Mouse (Mus musculus): Measurements from ENCODE around the gene Spag9. TPM values are rescaled to one million over a fixed set of nuclear protein-coding genes. Genes with fewer than 3 reads are reported as not detected.

Spag9 gene
- total and polyA plus RNA-seq, 3 experiments = 24.5 to 100 (median 88.5) TPM

GRCm38 (mm10) chr11:94158521-94158920, 162.6 kb downstream of the Spag9 start:
- peak; percentile 36 for DNase-seq

- DNase-seq = peak; percentile 91
Observed at GRCm38 (mm10) chr11:94159066-94159880, 163.4 kb downstream of the Spag9 start.

DNA sequence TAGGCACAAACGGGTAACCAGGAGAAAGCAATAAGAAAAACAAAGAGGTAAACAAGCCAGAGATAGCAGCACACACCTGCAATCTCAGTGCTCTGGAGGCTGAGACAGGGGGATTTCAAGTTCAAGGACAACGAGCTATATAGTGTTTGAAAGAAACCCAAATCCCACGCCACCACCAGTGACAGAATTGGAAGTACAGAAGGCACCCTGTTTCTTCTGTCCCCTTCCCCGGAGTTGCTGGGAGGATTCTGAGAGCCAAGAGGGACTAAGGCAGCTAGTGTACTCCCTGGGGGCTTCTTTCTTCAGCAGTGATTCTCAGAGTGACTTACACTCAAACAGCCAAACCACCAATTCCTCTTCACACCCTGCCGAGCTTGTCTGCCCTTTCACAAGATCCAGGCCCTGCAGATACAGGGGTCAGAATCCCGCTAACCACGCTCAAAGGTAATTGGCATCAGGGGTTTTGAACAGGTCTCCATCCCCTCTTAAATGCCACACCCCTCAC, 164.1 kb downstream of the Spag9 start:
- no peak for DNase-seq

- DNase-seq = peak; percentile 93
Observed at GRCm38 (mm10) chr11:94160443-94161266, 164.8 kb downstream of the Spag9 start.

DNA sequence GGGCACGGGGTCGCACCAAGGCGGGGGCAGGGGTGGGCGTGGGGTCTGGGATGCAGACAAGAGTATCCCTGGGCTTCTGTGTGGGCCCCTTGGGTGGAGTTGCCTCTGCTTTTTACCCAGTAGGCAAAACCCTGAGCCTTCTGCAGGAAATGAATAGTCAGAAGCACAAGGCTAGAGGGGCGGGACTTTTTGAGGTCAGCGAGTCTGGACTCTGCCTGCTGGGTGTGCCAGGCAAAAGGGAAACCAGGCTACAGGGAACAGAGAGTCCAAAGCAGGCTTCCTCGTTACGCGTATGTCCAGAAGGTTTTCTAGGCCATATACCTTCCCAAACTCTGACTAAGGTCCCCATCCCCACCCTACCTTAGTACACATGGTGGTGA, 165.4 kb downstream of the Spag9 start:
- peak; percentile 90 for DNase-seq

DNA sequence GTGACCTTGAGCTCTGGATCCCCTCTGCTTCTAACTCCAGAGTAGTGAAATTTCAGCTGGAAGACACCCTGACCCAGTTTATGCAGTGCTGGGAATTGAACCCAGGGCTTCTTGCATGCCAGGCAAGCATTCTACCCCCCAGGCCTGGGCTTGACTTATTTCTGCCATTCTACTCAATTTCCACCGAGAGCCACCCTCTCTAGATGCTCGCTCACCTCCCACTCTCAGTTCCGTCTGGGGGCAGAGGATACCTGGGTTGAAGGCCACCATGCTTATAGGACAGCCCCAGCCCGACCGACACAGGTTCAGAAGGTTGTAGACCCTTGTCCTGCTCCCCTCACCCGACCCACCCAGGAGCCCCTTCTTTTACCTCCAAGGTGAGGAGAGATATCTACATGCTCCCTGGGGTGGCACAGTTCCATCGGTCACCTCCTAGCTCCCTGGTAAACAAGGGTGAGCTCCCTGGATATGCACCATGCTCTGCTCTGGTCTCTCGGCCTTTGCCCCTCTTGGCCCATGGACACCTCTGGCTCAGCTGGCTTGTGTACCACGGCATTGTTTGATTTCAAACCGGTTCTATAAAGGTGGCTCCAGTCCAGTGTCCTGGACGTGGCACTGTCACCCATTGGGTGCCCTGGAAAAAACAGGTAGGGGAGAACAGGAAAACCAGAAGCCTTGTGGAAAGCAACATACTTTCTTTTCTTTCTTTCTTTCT, 166.1 kb downstream of the Spag9 start:
- DNase-seq = peak; percentile 54

- peak; percentile 89 for DNase-seq
Observed at GRCm38 (mm10) chr11:94163005-94163767, 167.3 kb downstream of the Spag9 start.

DNA sequence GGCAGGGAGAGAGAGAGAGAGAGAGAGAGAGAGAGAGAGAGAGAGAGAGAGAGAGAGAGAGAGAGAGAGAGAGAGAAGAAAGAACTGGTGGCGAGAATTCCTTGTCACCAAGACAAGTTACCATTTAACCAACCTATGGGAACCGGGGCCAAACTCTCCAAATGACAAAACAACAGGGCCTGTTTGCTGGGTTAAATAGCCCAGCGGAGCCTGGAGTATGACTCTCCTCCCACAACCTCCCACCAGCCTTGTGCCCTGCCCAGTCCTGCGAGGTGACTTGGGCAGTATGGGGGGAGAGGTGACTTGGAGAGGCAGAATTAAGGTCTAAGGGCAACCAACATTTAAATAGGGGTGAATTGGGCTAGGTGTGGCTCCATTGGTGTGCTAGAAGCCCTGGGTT, 169.9 kb downstream of the Spag9 start:
- no peak for DNase-seq

DNA sequence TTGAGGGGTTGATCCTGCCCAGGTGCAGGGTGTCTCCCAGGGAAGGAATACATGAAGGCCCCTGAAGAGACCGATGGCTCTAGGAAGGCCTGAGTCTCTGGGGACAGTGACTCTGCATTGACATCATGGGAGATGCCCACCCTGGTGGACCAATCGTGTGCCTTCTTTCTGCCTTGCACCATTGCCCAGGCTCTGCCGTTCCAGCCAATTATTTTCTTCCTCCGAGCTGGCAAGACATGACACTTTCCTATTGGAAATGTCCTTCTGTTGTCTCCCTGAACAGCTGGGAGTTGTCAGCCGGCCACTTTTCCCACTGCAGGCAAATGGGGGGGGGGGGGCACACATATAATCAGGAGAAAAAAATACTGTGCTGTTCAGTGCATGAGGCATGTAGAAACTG, 172.3 kb downstream of the Spag9 start:
- DNase-seq = no peak

DNA sequence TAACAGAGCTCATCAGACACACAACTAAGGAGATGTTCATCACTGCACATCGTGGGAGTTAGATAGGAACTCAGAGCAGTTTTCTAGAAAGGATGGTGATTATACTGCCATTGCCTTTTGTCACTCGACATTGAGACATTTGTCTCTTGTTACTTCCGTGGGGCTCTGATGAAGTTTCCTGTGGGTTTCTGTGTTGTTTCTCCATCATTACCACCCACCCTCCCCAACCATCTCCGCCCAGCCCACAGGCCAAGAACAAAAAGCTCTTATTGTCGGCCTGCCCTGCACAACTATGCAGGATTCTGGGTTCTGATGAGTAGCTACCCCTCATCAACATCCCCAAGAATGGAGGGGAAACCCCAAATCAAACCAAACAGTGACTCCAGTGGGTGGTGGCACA, 173.7 kb downstream of the Spag9 start:
- no peak for DNase-seq

GRCm38 (mm10) chr11:94171691-94172090, 175.8 kb downstream of the Spag9 start:
- DNase-seq = no peak

DNA sequence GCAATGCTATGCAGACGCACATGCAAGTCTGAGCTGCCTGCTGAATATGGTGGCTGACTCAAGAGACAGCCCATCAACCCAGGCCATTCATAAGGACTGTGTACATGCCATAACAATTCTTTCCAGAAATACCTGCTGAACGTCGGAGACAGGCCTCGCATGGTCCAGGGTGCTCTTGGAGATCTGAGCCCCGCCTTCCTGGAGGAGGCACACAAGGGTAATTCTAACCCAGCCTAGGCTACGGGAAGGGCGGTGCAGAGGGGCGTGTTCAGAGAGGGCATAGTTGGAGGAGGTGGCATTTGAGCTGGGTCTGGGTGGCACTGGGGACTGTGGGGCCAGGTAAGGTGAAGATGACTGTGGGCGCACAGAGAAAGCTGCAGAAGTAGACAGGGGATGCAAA, 176.3 kb downstream of the Spag9 start:
- DNase-seq = no peak

DNA sequence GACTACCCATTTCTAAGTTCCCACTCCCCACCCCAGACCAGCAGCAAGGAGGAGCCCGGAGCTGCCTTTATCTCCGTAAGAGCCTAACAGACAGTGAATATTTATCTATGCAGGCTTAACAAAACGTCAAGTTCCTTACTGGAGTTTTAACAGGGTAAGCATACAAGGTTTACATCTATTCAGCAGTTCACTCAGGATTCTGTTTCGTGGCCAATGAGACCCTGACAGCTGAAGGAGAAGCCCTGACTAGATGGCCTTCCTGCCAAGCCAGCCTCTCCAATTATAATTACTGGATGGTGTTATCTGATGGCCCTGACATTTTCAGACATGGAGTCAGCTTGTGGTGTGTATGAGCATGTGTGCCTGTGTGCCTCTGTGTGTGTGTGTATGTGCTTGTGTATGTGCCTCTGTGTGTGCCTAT, 177.8 kb downstream of the Spag9 start:
- peak; percentile 73 for DNase-seq

DNA sequence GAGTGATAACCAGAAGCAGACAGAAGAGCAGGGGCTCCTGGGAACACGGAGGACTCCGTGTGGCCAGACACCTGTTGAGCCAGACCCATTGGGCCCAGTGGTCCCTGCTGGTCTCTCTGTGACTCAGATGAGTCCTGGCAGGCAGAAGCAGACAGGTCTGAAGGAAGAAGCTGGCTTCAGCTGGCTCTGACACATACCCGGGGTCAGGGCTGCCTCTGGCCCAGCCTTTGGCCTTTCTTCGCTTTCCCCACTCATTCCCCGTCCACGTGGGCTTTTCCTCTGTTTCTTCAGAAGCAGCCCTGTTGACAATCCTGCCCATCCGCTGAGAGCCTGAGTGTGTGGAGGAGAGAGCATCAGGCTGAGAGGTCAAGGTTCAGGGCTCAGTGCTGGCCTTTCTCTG, 179.4 kb downstream of the Spag9 start:
- DNase-seq = peak; percentile 77

Other genes with a start within 250 kb of the Spag9 start
- 10 to 100 TPM; 22.2 to 22.3 TPM for gene Utp18, start 110.3 kb upstream of the Spag9 start, total RNA-seq (2021)
- gene Utp18, start 110.3 kb upstream of the Spag9 start, polyA plus RNA-seq (2012; rRNA removed) = 5.2 and 7.1 TPM in 2 replicates
- gene Mbtd1, start 110.2 kb upstream of the Spag9 start, total RNA-seq (2021) = 10 to 100 TPM; 22.4 to 30.4 TPM
- 3.3 and 4.7 TPM in 2 replicates for gene Mbtd1, start 110.2 kb upstream of the Spag9 start, polyA plus RNA-seq (2012; rRNA removed)
- gene Nme2, start 39.8 kb upstream of the Spag9 start, total RNA-seq (2021) = 100 to 1,000 TPM; 351 to 505 TPM
- gene Nme2, start 39.8 kb upstream of the Spag9 start, polyA plus RNA-seq (2012; rRNA removed) = 193 and 211 TPM in 2 replicates
- 100 to 1,000 TPM in 1 of 2 experiments, 10 to 100 TPM in 1; 66.2 to 106 TPM for gene Gm20390, start 27.8 kb upstream of the Spag9 start, total RNA-seq (2021)
- gene Gm20390, start 27.8 kb upstream of the Spag9 start, polyA plus RNA-seq (2012; rRNA removed) = 11.1 and 11.7 TPM in 2 replicates
- 10 to 100 TPM; 25.2 to 40.0 TPM for gene Nme1, start 27.6 kb upstream of the Spag9 start, total RNA-seq (2021)
- 45.5 and 58.5 TPM in 2 replicates for gene Nme1, start 27.6 kb upstream of the Spag9 start, polyA plus RNA-seq (2012; rRNA removed)
- 100 to 1,000 TPM; 208 to 296 TPM for gene Tob1, start 215.4 kb downstream of the Spag9 start, total RNA-seq (2021)
- 332 and 340 TPM in 2 replicates for gene Tob1, start 215.4 kb downstream of the Spag9 start, polyA plus RNA-seq (2012; rRNA removed)
- gene Wfikkn2, start 249.9 kb downstream of the Spag9 start, total RNA-seq (2021) = 1 to 10 TPM in 1 of 2 experiments, under 1 TPM in 1; 0.55 to 1.3 TPM
- gene Wfikkn2, start 249.9 kb downstream of the Spag9 start, polyA plus RNA-seq (2012; rRNA removed) = 0.32 and 0.52 TPM in 2 replicates

All from adrenal gland, adult 2 months (tissue).